Mouse (Mus musculus): ENCODE results near the gene Helz. TPM values are rescaled to one million over a fixed set of nuclear protein-coding genes. Genes with fewer than 3 reads are reported as not detected.
"Not testable (repeated sequence)": the region's sequence is repeated elsewhere in the genome, so short reads cannot be mapped to it uniquely, and the experiment has no call there.

Helz gene
- total and polyA plus RNA-seq, 2 experiments from 2014 or later, result 8.1 to 13.6 TPM

- Histone ChIP-seq H3K4me1 (ENCODE audit: insufficient read depth) (peaks cover 10% of the 10 kb centered on the region), H3K36me3 (ENCODE audit: insufficient read depth) (peaks cover 10% of the 10 kb centered on the region; the same call in 1 of the 2 replicates), H3K4me2 (ENCODE audit: low read depth) (peak overlapping the region; percentile 99), H3K27me3 (ENCODE audit: insufficient read depth, low read length) (no peaks in the 10 kb centered on the region), H3K9me3 (ENCODE audit: low read length) (no peaks in the 10 kb centered on the region), H3K27ac (ENCODE audit: low read depth, low read length) (peak overlapping the region; percentile 72), H3K9ac (peak overlapping the region; percentile 92), H3K4me3 (ENCODE audit: low read depth, low read length) (peak overlapping the region; percentile 82)
- 0 out of 2 replicates have a peak, but pooled peaks have one; percentile 24 for TF ChIP-seq CTCF (IDR thresholded peaks at IDR 0.05; ENCODE audit: low read depth)
- 5% methylated on average over 37 of the region's 39 CpGs for WGBS
- DNase-seq, result peak; percentile 10
- peak; percentile 47; the same call in 1 of the 2 replicates for ATAC-seq
Observed at GRCm38 (mm10) chr11:107548204-107548975, 660 bp downstream of the Helz start.

- Histone ChIP-seq H3K9ac (no peak overlapping the region), H3K4me2 (ENCODE audit: low read depth) (no peak overlapping the region), H3K27ac (ENCODE audit: low read depth, low read length) (no peak overlapping the region), H3K36me3 (ENCODE audit: insufficient read depth) (peaks cover 30% of the 10 kb centered on the region), H3K27me3 (ENCODE audit: insufficient read depth, low read length) (no peaks in the 10 kb centered on the region), H3K4me3 (ENCODE audit: low read depth, low read length) (no peak overlapping the region), H3K9me3 (ENCODE audit: low read length) (no peaks in the 10 kb centered on the region), H3K4me1 (ENCODE audit: insufficient read depth) (no peaks in the 10 kb centered on the region)
- TF ChIP-seq CTCF (IDR thresholded peaks at IDR 0.05; ENCODE audit: low read depth), result no peak
- ATAC-seq (no peak), DNase-seq (no peak)
- WGBS, result 96% methylated on average over 5 of the region's 5 CpGs
Observed at GRCm38 (mm10) chr11:107559874-107560273, 12.1 kb downstream of the Helz start.

GRCm38 (mm10) chr11:107567431-107567830, 19.7 kb downstream of the Helz start:
- H3K4me2 ChIP-seq (ENCODE audit: low read depth), result no peak overlapping the region
- H3K27ac ChIP-seq (ENCODE audit: low read depth, low read length), result no peak overlapping the region
- no peak overlapping the region for H3K4me3 ChIP-seq (ENCODE audit: low read depth, low read length)
- no peak overlapping the region for H3K9ac ChIP-seq
- no peaks in the 10 kb centered on the region for H3K9me3 ChIP-seq (ENCODE audit: low read length)
- no peaks in the 10 kb centered on the region for H3K27me3 ChIP-seq (ENCODE audit: insufficient read depth, low read length)
- WGBS, result 92% methylated on average over 3 of the region's 3 CpGs
- no peak for TF ChIP-seq CTCF (IDR thresholded peaks at IDR 0.05; ENCODE audit: low read depth)
- peaks cover 6% of the 10 kb centered on the region; the same call in 1 of the 2 replicates for H3K36me3 ChIP-seq (ENCODE audit: insufficient read depth)
- DNase-seq, result no peak
- ATAC-seq, result no peak
- no peaks in the 10 kb centered on the region for H3K4me1 ChIP-seq (ENCODE audit: insufficient read depth)

- Histone ChIP-seq H3K9ac (no peak overlapping the region), H3K4me2 (ENCODE audit: low read depth) (no peak overlapping the region), H3K27ac (ENCODE audit: low read depth, low read length) (no peak overlapping the region), H3K4me3 (ENCODE audit: low read depth, low read length) (no peak overlapping the region), H3K36me3 (ENCODE audit: insufficient read depth) (peaks cover 3% of the 10 kb centered on the region; the same call in 1 of the 2 replicates), H3K4me1 (ENCODE audit: insufficient read depth) (no peaks in the 10 kb centered on the region), H3K9me3 (ENCODE audit: low read length) (no peaks in the 10 kb centered on the region), H3K27me3 (ENCODE audit: insufficient read depth, low read length) (no peaks in the 10 kb centered on the region)
- no peak for TF ChIP-seq CTCF (IDR thresholded peaks at IDR 0.05; ENCODE audit: low read depth)
- WGBS, result 94% methylated on average over 6 of the region's 6 CpGs
- no peak for DNase-seq
- no peak for ATAC-seq
Observed at GRCm38 (mm10) chr11:107568466-107568995, 20.8 kb downstream of the Helz start.

GRCm38 (mm10) chr11:107570891-107571290, 23.2 kb downstream of the Helz start:
- H3K4me2 ChIP-seq (ENCODE audit: low read depth); H3K27me3 ChIP-seq (ENCODE audit: insufficient read depth, low read length); H3K9me3 ChIP-seq (ENCODE audit: low read length); H3K4me1 ChIP-seq (ENCODE audit: insufficient read depth); ATAC-seq; H3K27ac ChIP-seq (ENCODE audit: low read depth, low read length); H3K4me3 ChIP-seq (ENCODE audit: low read depth, low read length); H3K9ac ChIP-seq; DNase-seq: not testable (repeated sequence)
- H3K36me3 ChIP-seq (ENCODE audit: insufficient read depth), result peaks cover 15% of the 10 kb centered on the region
- WGBS, result 85% methylated on average over 8 of the region's 8 CpGs

- Histone ChIP-seq H3K9ac (no peak overlapping the region), H3K9me3 (ENCODE audit: low read length) (no peaks in the 10 kb centered on the region), H3K4me3 (ENCODE audit: low read depth, low read length) (no peak overlapping the region), H3K36me3 (ENCODE audit: insufficient read depth) (peaks cover 18% of the 10 kb centered on the region), H3K27ac (ENCODE audit: low read depth, low read length) (no peak overlapping the region), H3K4me1 (ENCODE audit: insufficient read depth) (no peaks in the 10 kb centered on the region), H3K27me3 (ENCODE audit: insufficient read depth, low read length) (no peaks in the 10 kb centered on the region), H3K4me2 (ENCODE audit: low read depth) (no peak overlapping the region)
- DNase-seq (no peak), ATAC-seq (no peak)
- TF ChIP-seq CTCF (IDR thresholded peaks at IDR 0.05; ENCODE audit: low read depth), result no peak
- WGBS, result 100% methylated on average over 2 of the region's 2 CpGs
Observed at GRCm38 (mm10) chr11:107571318-107571717, 23.6 kb downstream of the Helz start.

GRCm38 (mm10) chr11:107572551-107572950, 24.8 kb downstream of the Helz start:
- H3K27me3 ChIP-seq (ENCODE audit: insufficient read depth, low read length), result no peaks in the 10 kb centered on the region
- no peak for DNase-seq
- no peak overlapping the region for H3K27ac ChIP-seq (ENCODE audit: low read depth, low read length)
- no peak for TF ChIP-seq CTCF (IDR thresholded peaks at IDR 0.05; ENCODE audit: low read depth)
- no peak overlapping the region for H3K4me2 ChIP-seq (ENCODE audit: low read depth)
- H3K4me1 ChIP-seq (ENCODE audit: insufficient read depth), result no peaks in the 10 kb centered on the region
- WGBS, result 84% methylated on average over 3 of the region's 3 CpGs
- H3K9me3 ChIP-seq (ENCODE audit: low read length), result no peaks in the 10 kb centered on the region
- H3K36me3 ChIP-seq (ENCODE audit: insufficient read depth), result peaks cover 20% of the 10 kb centered on the region; the same call in 1 of the 2 replicates
- ATAC-seq, result no peak
- no peak overlapping the region for H3K4me3 ChIP-seq (ENCODE audit: low read depth, low read length)
- H3K9ac ChIP-seq, result no peak overlapping the region
